Mouse (Mus musculus): Measurements from ENCODE around the gene Map4k3.

Gene Map4k3

DNA sequence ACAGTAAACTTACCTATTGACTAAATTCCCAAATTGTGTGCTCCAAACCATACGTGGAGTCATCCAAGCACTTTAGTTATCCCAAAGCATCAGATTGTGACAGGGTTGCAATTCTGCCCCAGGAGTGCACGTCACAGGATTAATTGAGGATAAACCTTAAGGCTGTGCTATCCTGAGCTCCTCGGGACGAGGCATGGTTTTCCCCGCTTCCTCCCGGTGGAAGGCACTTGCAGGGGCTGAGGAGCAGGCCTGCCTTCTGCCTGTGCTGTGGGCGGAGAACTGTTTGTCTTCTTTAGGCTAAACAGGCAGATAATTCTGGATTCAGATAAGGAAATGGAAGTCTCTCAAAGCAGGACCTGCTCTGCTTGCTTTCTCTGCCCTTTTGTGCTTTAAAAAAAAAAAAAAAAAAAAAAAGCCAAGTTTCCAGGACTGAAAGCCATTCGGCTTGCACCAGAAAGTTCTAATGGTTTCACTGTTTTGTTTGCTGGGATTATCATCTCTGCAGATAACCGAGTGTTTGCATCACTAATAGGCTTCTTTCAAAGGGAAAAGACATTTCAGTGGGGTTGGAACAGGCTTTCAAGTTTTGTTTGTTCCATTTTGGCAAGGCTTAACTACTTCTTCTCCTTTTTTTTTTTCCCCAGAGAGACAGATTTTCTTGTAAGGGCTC lies 930 bp upstream of the Map4k3 start:
- no peak for DNase-seq

DNA sequence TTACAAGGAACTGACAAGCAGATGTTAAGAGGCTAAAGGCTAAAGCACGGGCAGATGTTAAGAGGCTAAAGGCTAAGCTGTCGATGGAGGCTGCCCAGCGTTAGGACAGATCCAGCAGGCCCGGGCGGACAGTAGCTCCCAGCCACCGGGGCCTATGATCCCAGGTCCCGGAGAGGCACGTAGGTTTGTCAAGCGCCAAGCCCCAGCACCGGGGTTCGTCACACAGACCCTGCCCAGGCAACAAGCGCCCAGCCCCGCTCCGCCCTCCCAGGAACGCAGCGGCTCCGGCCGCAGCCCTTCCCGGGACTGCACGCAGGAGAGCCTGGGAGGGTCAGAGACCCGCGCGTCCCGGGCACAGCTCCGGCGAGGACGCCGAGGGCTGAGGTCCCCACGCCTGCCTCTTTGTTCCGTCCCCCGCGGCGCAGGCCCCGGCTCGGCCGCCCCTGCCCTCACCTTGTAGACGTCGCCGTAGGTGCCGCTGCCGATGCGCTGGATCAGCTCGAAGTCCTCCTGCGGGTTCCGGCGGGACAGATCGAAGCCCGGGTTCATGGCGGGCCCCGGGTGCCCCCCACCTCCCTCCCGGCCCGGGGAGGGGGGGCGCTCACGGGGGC lies 839 bp downstream of the Map4k3 start:
- peak; percentile 32 to 53 for DNase-seq

DNA sequence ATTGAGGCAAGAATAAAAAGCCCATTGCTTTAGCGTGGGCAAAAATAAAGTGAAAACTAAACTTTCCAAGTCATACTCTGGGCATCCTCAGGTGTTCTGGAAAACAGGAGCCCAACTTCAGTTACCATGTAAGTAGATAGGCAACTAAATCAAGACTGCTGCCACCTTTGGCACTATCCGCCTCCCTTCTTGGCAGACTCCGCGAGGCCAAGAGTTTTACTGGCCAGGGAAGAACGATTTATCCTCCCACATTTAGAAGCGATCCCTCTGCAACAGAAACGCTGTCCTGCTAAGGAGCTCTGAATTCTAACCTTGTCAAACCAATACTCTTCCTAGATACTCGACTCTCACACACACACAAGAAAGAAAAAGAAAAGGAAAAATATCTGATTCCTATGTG lies 1.5 kb downstream of the Map4k3 start:
- no peak for DNase-seq

DNA sequence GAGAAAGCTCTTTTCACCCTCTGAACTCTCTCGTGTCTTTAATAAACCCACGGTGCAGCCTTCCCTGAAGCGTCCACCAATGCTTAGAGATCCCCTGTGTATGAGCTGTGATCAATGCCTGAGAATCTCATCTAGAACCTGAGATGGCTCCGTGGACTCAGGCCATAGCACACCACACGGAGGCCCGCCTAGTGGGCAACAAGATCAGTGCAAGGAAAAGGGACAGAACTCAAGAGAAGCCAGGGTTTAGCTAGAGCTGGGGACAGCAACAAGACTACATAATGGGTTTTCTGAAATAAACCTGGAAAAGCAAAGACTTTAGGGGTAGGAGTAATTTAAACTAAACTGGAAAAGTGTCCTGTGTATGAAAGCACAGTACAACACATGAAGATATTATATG lies 5.2 kb downstream of the Map4k3 start:
- no peak for DNase-seq

DNA sequence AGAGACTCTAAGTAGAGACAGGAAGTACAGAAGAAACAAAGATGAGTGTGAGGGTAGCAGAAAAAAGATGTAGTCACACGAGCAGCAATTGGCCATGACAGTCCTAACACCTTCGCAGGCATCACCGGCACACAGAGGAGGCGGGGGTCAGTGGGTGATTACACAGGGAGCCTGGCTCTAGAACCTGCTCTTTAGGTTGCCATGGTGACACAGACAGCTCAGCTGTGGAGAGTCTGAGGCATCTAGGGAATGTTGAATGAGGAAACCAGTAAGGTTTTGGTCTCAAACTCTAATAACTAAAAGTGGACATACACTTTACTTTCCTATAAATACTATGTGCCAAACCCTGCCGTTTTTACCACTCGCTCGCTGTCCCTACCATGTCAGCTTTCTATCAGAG lies 6.6 kb downstream of the Map4k3 start:
- no peak for DNase-seq

DNA sequence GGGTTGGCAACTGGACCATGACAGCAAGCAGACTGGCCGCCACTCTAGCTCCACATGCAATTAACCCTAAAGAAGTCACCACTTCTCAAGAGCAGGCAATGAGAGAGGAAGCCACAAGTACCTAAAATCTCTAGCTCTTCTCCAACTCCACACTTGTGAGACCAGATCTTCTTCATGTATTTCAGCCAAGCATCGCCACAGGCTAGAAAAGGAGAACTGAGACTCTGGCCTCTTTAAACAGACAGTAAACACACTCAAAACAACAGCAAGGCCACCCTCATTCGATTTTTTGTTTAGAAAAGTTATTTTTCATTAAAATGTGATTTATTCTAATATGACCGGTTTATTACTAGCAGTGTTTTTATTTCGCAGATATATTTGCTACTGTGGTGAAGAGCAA lies 9.0 kb downstream of the Map4k3 start:
- DNase-seq: no peak

DNA sequence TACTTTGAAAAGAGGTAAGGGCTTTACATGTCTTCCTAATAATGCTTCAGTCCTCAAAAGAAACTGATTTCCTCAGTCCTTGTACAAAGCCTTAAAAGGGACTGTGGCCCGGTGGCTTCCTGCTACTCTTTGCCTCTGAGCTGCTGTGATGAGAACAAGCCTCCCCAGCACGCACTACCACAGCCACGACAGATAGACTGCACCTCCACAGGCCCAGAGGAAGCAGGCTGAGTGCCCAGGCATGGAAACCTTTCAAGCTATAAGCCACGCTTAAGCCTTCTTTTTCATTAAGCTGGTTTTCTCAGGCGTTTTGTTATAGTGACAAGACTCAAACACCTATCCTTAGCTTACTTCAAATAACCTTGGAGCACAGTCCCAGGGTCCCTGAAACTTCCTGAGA lies 10.0 kb downstream of the Map4k3 start:
- DNase-seq: no peak

DNA sequence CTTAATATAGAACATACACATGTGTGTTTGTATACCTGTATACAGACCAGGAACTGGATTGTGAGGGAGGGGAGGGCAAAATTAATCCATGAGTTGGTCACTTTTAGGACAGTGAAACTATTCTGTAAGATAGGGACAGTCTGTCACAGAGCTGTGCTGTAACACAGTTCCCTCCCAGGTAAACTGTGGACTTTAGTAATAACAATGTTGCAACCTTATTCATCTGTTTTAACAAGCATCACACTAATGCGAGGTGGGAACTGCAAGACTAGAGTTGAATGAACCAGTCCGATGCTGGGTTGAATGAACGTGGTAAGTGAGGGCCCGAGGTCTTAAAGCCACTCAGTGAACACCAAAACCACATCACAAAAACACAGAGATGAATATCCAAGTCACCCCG lies 14.7 kb downstream of the Map4k3 start:
- no peak for DNase-seq

DNA sequence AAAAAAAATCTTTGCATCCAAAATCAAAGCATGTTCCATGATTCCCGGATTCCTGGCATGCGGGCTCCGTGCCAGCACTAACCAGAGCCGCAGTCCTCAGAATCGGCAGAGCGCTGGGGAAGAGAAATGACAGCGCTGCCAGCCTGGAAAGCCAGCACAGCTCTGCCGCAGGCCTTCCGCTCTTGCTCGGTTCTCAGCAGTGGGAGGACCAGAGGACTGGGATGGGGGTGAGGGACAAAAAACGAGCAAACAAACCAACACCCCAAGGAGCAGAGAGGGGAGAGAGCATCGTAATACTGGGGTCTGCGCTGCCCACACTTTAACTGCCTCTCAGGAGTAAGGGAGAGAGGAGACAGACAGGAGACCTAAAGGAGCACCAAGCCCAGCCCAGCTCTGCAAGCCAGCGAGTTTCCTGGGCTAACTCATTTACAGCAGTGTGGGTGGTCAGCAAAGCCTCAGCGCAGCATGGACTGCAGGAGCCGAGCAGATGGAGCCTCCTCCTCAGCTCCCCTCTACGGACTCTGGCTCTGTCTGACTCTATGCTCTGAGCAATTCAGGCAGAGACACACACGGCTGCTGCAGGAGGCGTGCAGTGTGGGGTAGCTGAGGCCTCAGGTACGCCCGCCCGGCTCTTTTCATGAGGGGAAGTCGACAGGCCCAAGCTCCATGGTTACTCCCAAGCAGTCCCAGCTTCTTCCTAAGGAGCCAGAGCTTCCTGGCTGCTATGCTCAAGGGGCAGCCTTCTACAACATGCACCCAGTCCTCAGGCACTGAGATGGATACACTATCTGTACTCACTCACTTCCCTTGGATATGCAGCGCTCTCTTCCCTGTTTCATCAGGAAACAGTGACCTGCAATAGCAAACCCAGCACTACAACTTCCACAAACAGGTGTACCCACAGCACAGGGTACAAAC lies 18.1 kb downstream of the Map4k3 start:
- no peak for DNase-seq

DNA sequence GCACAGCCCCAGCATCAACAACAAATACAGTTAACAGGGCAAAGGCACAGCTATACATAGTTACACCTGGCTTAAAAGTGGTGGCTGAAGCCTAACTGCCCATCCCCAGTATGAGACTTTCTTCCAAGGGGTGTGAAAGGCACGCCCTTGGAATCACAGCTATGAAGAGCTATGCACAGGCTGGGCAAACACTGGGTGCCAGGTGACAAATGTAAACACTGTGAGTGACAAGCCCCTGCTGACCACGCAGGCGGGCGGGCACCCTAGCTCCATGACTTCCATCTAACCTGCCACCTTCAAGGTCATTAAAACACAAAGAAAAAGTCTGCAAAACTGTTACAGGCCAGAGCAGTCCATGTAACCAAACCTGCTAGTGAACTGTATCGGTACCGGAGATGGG lies 19.5 kb downstream of the Map4k3 start:
- DNase-seq: no peak

DNA sequence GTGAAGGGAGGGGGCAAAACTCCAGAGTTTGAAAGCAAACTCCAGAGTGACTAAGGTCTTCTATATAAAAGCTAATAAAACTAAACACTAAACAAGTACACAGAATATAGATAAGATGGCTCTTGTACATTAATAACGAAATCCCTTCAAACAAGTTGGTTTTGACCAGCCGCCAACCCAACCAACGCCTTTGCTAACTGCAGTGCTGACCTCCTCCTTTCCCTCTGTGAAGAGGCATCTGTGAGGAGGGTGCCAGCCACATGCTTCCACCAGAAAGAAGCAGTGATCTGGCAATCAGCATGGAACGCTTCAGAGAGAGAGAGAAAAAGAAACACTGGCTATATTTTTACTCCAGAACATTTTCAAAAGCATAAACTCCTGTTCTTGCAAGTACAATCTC lies 21.1 kb downstream of the Map4k3 start:
- no peak for DNase-seq

DNA sequence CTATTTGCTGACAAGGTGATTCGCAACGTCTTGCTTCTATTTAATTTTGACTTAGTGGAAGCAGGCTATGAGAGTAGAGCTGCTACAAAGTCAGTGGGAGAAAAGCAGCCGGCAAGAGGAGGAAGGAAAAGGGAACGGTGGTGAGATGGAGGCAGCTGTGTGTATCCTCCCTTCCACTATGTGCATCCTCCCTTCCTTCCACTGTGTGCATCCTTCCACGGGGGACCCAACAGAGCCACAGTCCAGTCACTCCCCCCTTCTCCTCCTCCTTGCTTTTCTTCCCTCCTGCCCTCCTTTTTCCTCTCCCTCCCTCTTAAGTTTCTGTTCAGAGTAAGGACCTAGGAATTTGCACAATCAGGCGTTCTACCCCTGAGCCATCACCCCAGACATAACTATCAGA lies 21.7 kb downstream of the Map4k3 start:
- no peak for DNase-seq

DNA sequence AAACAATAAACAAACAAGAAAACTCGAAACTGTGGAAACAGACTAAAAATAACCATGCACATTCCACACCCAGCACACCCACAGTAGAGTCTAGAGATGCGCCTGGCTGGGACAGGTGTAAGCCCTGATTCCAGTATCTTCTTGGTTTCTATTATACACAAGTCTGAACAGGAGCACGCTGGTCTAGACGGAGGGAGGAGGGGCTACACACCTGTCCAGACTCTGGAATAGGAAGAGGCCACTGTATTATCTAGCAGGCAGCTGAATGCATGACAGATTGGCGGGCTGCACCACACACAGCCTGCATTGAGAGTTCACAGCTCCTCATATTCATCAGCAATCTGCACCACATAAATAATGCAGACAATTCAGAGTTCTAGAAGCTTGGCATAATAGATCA lies 26.6 kb downstream of the Map4k3 start:
- no peak for DNase-seq

DNA sequence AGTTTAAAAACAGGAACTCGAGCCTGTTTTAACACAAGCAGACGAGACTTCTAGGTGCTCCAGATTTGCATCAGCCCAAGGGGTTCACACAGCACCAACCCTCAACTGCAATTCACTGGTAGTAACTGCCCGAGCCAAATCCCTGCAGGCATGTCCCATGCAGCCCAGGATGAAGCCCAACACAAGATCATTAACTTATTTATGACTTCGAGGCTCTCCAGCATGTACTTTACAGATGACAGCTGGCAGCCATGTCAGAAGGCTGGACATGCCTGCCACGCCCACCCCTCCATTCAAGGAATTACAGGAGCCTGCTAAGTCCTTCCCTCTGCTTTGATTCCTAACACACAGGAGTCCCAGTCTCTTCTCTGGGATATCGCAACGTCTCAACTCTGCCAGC lies 29.4 kb downstream of the Map4k3 start:
- no peak for DNase-seq

DNA sequence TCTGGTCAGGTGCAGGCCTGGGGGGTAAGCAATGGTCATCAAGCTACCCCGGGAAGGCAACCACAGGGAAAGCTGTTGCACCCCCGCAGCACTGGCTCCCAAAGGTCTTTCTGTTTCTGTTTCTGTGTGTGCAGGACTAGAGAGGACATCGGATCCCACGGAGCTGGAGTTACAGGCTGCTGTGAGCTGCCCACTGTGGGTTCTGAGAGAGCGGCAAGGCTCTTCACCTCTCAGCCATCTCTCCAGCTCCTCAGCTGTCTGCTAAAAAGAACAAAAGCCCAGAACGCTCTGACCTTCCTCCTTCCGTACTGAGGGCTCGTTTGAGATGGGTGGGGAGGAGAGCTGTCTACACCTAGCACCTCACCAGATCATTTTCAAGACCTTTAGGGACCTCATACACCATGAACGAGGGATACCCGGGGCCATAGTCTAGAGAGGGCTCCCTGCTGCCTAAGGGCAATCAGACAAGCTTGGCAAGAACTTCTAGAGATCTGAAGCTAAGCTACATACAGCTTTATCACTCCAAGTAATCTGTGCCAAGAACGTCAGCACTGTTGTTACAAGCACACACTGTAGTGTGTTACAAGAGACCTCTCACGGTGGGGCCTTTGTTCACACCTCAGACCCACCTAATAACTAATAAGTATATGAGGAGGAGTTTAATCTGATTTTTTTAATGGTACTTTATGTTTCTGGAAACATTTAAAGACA lies 29.9 kb downstream of the Map4k3 start:
- no peak for DNase-seq

DNA sequence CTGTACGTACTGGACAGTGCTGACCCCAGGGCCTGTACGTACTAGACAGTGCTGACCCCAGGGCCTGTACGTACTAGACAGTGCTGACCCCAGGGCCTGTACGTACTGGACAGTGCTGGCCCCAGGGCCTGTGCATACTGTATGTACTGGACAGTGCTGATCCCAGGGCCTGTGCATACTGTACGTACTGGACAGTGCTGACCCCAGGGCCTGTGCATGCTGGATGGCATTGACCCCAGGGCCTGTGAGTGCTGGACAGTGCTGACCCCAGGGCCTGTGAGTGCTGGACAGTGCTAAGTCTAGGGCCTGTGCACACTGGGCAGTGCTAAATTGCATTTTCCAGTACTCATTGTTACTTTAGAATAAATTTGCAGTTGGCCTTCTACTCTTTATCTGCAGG lies 31.3 kb downstream of the Map4k3 start:
- DNase-seq: no peak

DNA sequence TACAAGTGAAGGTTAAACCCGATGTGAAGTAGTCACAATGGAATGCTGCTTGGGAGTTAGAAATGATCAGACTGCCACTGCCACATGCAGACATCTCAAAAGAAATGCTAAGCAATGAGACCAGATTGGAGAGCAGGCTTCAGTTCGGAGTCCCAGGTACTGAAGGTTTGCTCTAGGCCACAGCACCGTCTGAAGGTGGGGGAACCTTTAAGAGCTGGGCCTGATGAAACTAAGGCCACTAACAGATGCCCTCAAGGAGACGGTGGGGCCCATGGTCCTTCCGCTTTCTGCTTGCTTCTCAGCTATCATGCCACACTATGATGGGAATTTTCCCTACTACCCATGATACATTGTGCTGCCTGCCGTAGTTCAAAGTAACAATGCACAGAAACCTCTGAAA lies 32.1 kb downstream of the Map4k3 start:
- no peak for DNase-seq

DNA sequence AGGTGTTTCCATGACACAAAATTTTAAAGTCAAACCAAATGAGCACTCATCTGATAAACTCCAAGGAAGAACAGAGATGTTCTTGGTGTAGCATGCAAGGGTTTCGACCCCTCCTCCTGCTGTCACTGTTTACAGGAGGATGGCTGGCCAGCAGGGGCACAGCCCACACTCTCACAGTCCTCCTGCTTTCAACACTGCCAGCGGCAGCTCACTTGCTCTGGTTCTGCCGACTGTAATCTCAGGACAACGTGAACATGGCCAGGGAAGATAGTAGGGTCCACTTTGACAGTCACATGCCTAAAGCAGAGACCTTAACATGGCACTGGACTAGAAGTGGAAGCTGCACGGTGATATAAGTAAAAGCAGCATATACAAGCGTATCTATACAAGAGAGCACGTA lies 34.6 kb downstream of the Map4k3 start:
- no peak for DNase-seq

DNA sequence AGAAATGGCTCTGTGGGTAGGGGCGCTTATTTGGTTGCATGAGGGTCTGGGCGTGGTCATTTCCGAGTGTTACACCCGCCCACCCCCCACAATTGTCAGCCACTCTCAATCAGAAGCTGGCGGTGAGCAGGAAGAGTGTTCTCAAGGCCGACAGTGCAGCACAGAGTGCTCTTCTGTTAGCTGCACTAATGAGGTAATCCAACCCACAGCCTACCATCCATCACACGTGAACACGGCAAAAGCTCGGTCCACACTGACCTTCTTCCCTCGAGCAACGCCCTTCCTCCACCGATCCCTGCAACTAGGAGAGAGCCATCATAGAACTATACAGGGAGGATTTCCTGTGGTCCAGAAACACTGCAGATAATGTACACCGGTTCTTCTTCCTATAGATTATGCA lies 36.1 kb downstream of the Map4k3 start:
- no peak for DNase-seq

DNA sequence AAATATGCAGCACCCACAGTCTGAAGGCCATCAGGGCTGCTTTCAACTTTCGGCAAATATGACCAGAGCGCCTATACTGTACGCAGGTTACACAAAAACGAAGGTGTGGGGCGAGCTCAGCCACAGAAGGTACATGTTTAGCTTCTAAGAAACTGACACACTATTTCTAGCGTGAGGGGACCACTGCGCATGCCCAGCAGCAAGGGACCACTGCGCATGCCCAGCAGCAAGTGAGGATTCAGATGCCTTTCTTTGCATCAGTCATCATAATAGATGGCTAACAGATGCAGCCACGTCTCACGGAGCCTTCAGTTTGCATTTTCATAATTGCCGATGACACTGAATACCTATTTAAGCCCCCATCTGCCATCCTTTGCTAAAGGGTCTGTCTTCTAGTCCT lies 39.6 kb downstream of the Map4k3 start:
- no peak for DNase-seq

DNA sequence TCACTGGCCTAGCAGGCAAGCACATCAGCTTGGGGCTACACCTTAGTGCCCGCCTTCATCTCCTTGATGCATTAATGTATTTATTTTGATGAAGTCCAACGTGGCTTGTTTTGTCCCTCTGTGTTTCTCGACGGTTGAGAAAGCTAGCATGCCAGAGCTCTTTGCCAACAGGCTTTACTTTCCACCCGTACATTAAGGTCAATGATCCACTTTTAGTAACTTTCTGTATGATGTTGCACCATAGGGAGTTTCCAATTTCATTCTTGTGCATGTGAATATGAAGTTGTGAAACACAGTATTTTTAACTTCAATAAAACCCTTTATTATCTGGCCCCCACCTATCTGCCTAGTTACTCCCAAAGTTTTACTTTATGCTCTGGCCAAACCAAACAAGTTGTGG lies 42.2 kb downstream of the Map4k3 start:
- DNase-seq: no peak

DNA sequence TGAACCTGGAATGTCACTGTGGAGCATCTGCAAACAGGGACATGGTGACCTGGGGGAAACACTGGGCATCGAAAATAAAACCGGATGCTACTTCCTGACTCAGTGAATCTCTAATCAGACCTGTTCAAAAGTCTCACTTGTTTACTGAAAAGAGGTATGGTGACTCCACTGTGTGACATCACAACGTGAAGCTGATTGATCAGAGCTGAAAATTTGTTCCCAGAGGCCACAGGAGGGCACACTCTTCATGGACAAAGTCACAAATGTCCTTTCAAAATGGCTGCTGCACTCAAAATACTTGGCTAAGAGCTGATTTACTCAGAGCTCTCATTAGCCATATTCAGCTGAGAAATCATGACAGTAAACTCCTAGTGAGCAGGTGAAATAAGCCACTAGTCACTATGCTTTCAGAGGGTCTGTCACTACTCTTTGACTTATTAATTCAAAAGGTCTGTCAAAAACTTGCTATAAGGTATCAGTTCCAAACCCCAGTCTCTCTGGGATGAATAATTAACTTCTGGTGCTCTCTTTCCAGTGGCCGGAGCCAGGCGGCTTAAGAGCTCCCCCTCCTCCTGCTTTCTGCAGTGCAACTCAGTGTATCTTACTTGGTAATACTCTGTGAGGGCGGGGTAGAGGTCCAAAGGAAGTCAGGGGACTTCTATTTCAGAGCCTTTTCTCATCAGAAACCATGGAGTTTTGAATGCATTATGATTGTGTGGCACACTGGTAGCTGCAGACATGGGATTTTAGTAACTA lies 44.3 kb downstream of the Map4k3 start:
- DNase-seq: peak in 1 of 2 experiments; percentile 10

DNA sequence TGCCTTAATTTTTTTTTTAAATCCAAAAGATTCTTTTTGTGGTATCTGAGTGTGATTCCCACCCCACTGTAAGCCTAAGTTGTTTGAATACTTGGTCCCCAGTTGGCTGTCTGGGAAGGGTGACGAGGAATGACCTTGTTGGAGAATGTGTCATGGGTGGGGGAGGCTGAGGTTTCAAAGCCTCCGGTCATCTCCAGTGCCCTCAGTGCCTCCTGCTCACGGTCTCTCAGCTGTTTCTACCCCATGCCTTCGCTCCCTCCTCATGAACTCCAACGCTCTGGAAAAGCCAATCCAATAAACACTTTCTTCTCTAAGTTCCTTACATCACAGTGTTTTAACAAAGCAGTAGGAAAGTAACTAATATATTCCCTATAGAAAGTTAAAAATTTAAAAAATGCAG lies 45.2 kb downstream of the Map4k3 start:
- DNase-seq: no peak

All from spleen, adult 18-20 months (tissue).